Mouse (Mus musculus): ENCODE data around the gene G3bp1. TPM values are rescaled to one million over a fixed set of nuclear protein-coding genes. Genes with fewer than 3 reads are reported as not detected.

Gene G3bp1
- polyA plus RNA-seq, 1 experiment: 28.3 TPM

GRCm38 (mm10) chr11:55505485-55505884, 36.0 kb downstream of the G3bp1 start:
- no peak for TF ChIP-seq POLR2A (IDR thresholded peaks at IDR 0.05; ENCODE audit: low read depth, low read length)
- TF ChIP-seq CTCF (conservative IDR thresholded peaks at IDR 0.05; ENCODE audit: insufficient read depth, insufficient read length, low read depth, low read length): no peak
- 77% methylated on average over 3 of the region's 3 CpGs for WGBS
- Histone ChIP-seq H3K4me3 (ENCODE audit: insufficient read depth, low read depth, low read length) (no peak overlapping the region), H3K4me1 (ENCODE audit: control insufficient read depth, insufficient read depth, low read length) (no peaks in the 10 kb centered on the region), H3K36me3 (ENCODE audit: control insufficient read depth, insufficient read depth, low read length) (no peaks in the 10 kb centered on the region), H3K27ac (ENCODE audit: insufficient read depth, low read depth, low read length) (no peak overlapping the region), H3K27me3 (replicated peaks; ENCODE audit: control insufficient read depth, insufficient read depth, low read length) (no peaks in the 10 kb centered on the region)
- DNase-seq: no peak

- WGBS: 69% methylated on average over 5 of the region's 5 CpGs
Observed at GRCm38 (mm10) chr11:55511374-55511773, 41.9 kb downstream of the G3bp1 start.

GRCm38 (mm10) chr11:55517666-55518065, 48.2 kb downstream of the G3bp1 start:
- DNase-seq: no peak
- no peaks in the 10 kb centered on the region for H3K36me3 ChIP-seq (ENCODE audit: control insufficient read depth, insufficient read depth, low read length)
- TF ChIP-seq POLR2A (IDR thresholded peaks at IDR 0.05; ENCODE audit: low read depth, low read length): no peak
- no peak for TF ChIP-seq CTCF (conservative IDR thresholded peaks at IDR 0.05; ENCODE audit: insufficient read depth, insufficient read length, low read depth, low read length)
- H3K4me3 ChIP-seq (ENCODE audit: insufficient read depth, low read depth, low read length): no peak overlapping the region
- H3K4me1 ChIP-seq (ENCODE audit: control insufficient read depth, insufficient read depth, low read length): no peaks in the 10 kb centered on the region
- 77% methylated on average over 5 of the region's 5 CpGs for WGBS
- H3K27ac ChIP-seq (ENCODE audit: insufficient read depth, low read depth, low read length): no peak overlapping the region
- no peaks in the 10 kb centered on the region for H3K27me3 ChIP-seq (replicated peaks; ENCODE audit: control insufficient read depth, insufficient read depth, low read length)

More at GRCm38 (mm10) chr11:55511374-55511773, 41.9 kb downstream of the G3bp1 start:
- Histone ChIP-seq H3K27ac (ENCODE audit: insufficient read depth, low read depth, low read length) (no peak overlapping the region), H3K4me1 (ENCODE audit: control insufficient read depth, insufficient read depth, low read length) (no peaks in the 10 kb centered on the region), H3K27me3 (replicated peaks; ENCODE audit: control insufficient read depth, insufficient read depth, low read length) (no peaks in the 10 kb centered on the region), H3K36me3 (ENCODE audit: control insufficient read depth, insufficient read depth, low read length) (no peaks in the 10 kb centered on the region), H3K4me3 (ENCODE audit: insufficient read depth, low read depth, low read length) (no peak overlapping the region)
- TF ChIP-seq CTCF (conservative IDR thresholded peaks at IDR 0.05; ENCODE audit: insufficient read depth, insufficient read length, low read depth, low read length) (peak; percentile 30), POLR2A (IDR thresholded peaks at IDR 0.05; ENCODE audit: low read depth, low read length) (no peak)
- no peak for DNase-seq

GRCm38 (mm10) chr11:55518806-55519674, 49.6 kb downstream of the G3bp1 start:
- H3K27ac ChIP-seq (ENCODE audit: insufficient read depth, low read depth, low read length): no peak overlapping the region
- peak; percentile 64 for DNase-seq
- no peaks in the 10 kb centered on the region for H3K36me3 ChIP-seq (ENCODE audit: control insufficient read depth, insufficient read depth, low read length)
- no peak overlapping the region for H3K4me3 ChIP-seq (ENCODE audit: insufficient read depth, low read depth, low read length)
- TF ChIP-seq CTCF (conservative IDR thresholded peaks at IDR 0.05; ENCODE audit: insufficient read depth, insufficient read length, low read depth, low read length) (peak; percentile 94), POLR2A (IDR thresholded peaks at IDR 0.05; ENCODE audit: low read depth, low read length) (no peak)
- no peaks in the 10 kb centered on the region for H3K27me3 ChIP-seq (replicated peaks; ENCODE audit: control insufficient read depth, insufficient read depth, low read length)
- WGBS: 5% methylated on average over 9 of the region's 9 CpGs
- no peaks in the 10 kb centered on the region for H3K4me1 ChIP-seq (ENCODE audit: control insufficient read depth, insufficient read depth, low read length)

- Histone ChIP-seq H3K27ac (ENCODE audit: insufficient read depth, low read depth, low read length) (no peak overlapping the region), H3K4me1 (ENCODE audit: control insufficient read depth, insufficient read depth, low read length) (no peaks in the 10 kb centered on the region), H3K4me3 (ENCODE audit: insufficient read depth, low read depth, low read length) (no peak overlapping the region), H3K27me3 (replicated peaks; ENCODE audit: control insufficient read depth, insufficient read depth, low read length) (no peaks in the 10 kb centered on the region), H3K36me3 (ENCODE audit: control insufficient read depth, insufficient read depth, low read length) (no peaks in the 10 kb centered on the region)
- 78% methylated on average over 7 of the region's 7 CpGs for WGBS
- no peak for DNase-seq
- TF ChIP-seq POLR2A (IDR thresholded peaks at IDR 0.05; ENCODE audit: low read depth, low read length): no peak
- no peak for TF ChIP-seq CTCF (conservative IDR thresholded peaks at IDR 0.05; ENCODE audit: insufficient read depth, insufficient read length, low read depth, low read length)
Observed at GRCm38 (mm10) chr11:55530741-55531140, 61.3 kb downstream of the G3bp1 start.

- TF ChIP-seq POLR2A (IDR thresholded peaks at IDR 0.05; ENCODE audit: low read depth, low read length) (no peak), CTCF (conservative IDR thresholded peaks at IDR 0.05; ENCODE audit: insufficient read depth, insufficient read length, low read depth, low read length) (no peak)
- Histone ChIP-seq H3K4me1 (ENCODE audit: control insufficient read depth, insufficient read depth, low read length) (no peaks in the 10 kb centered on the region), H3K36me3 (ENCODE audit: control insufficient read depth, insufficient read depth, low read length) (no peaks in the 10 kb centered on the region), H3K4me3 (ENCODE audit: insufficient read depth, low read depth, low read length) (no peak overlapping the region), H3K27ac (ENCODE audit: insufficient read depth, low read depth, low read length) (no peak overlapping the region), H3K27me3 (replicated peaks; ENCODE audit: control insufficient read depth, insufficient read depth, low read length) (no peaks in the 10 kb centered on the region)
- WGBS: 55% methylated on average over 5 of the region's 5 CpGs
- DNase-seq: no peak
Observed at GRCm38 (mm10) chr11:55533378-55533777, 63.9 kb downstream of the G3bp1 start.

- Histone ChIP-seq H3K27ac (ENCODE audit: insufficient read depth, low read depth, low read length) (no peak overlapping the region), H3K4me3 (ENCODE audit: insufficient read depth, low read depth, low read length) (no peak overlapping the region), H3K36me3 (ENCODE audit: control insufficient read depth, insufficient read depth, low read length) (no peaks in the 10 kb centered on the region), H3K27me3 (replicated peaks; ENCODE audit: control insufficient read depth, insufficient read depth, low read length) (no peaks in the 10 kb centered on the region), H3K4me1 (ENCODE audit: control insufficient read depth, insufficient read depth, low read length) (no peaks in the 10 kb centered on the region)
- 27% methylated on average over 2 of the region's 2 CpGs for WGBS
- TF ChIP-seq CTCF (conservative IDR thresholded peaks at IDR 0.05; ENCODE audit: insufficient read depth, insufficient read length, low read depth, low read length) (no peak), POLR2A (IDR thresholded peaks at IDR 0.05; ENCODE audit: low read depth, low read length) (no peak)
- no peak for DNase-seq
Observed at GRCm38 (mm10) chr11:55534766-55535165, 65.3 kb downstream of the G3bp1 start.

All from kidney, adult 2 months (tissue).